Mouse (Mus musculus) heart, adult 2 months (tissue): ENCODE results near the gene Myadm. TPM values are rescaled to one million over a fixed set of nuclear protein-coding genes. Genes with fewer than 3 reads are reported as not detected.

Source experiments
- DNase-seq, 2 experiments: peaks; one replicate each; pipeline ENCODE4 v3.0.0; 2021
- H3K27ac ChIP-seq: fragments of 200-600 bp; 2 replicates; pipeline ENCODE4 v1.8.1; 2022
- H3K27me3 ChIP-seq: fragments of 200-500 bp; 2 replicates; pipeline ENCODE4 v1.6.1; 2012; ENCODE audit warnings: mild to moderate bottlenecking, low read length, inconsistent platforms, mixed read lengths; ENCODE audit not compliant: control insufficient read depth, insufficient read depth
- H3K36me3 ChIP-seq: fragments of 200-500 bp; 2 replicates; pipeline ENCODE4 v1.6.1; 2012; ENCODE audit warnings: low read length, inconsistent platforms; ENCODE audit not compliant: control insufficient read depth, insufficient read depth
- H3K4me1 ChIP-seq: fragments of 200-500 bp; 2 replicates; pipeline ENCODE4 v1.6.1; 2011; ENCODE audit warnings: low read length; ENCODE audit not compliant: control insufficient read depth, insufficient read depth
- H3K4me3 ChIP-seq: fragments of 200-600 bp; 2 replicates; pipeline ENCODE4 v1.8.1; 2022
- H3K79me2 ChIP-seq: fragments of 200-500 bp; replicated peaks from 2 replicates; pipeline ENCODE4 v1.6.1; 2012; ENCODE audit warnings: mild to moderate bottlenecking, inconsistent platforms, low read length, moderate library complexity, mixed read lengths; ENCODE audit not compliant: control insufficient read depth, insufficient read depth
- H3K9ac ChIP-seq: fragments of 200-500 bp; 2 replicates; pipeline ENCODE4 v1.6.1; 2012; ENCODE audit warnings: low read depth, mild to moderate bottlenecking, control low read depth, inconsistent platforms, low read length, mixed read lengths
- CTCF ChIP-seq: fragments of 200-600 bp; IDR thresholded peaks from 2 replicates; pipeline ENCODE4 v1.8.1; 2022; ENCODE audit warnings: antibody characterized with exemption, mild to moderate bottlenecking, moderate library complexity
- EP300 ChIP-seq: fragments of 200-500 bp; IDR thresholded peaks from 2 replicates; pipeline ENCODE4 v1.6.1; 2011; ENCODE audit warnings: low read depth, low read length, control low read depth; ENCODE audit not compliant: insufficient read depth
- POLR2A ChIP-seq: fragments of 200-500 bp; IDR thresholded peaks from 2 replicates; pipeline ENCODE4 v1.6.1; 2011; ENCODE audit warnings: mild to moderate bottlenecking, low read depth, low read length, control low read depth; ENCODE audit not compliant: insufficient read depth
- WGBS: fragments of 180-500 bp; shearing (Covaris S2); methylation state at CpG from one replicate; pipeline ENCODE4 v1.1.7; 2018; 5-methylcytosine and 5-hydroxymethylcytosine counted together
- intact Hi-C: fragments of 180-260 bp; cut with DNase I; formaldehyde crosslinking; loops from one replicate; pipeline ENCODE4 v1.15.1; 2025
- polyA plus RNA-seq: library from polyadenylated mRNA; depleted of rRNA; stranded (reverse); fragments of >200 nt; gene quantifications from 2 replicates; pipeline ENCODE4 v1.2.3, GENCODE M21; 2012
- total RNA-seq, 2 experiments: library from RNA; stranded (reverse); gene quantifications; 2 replicates each; pipeline ENCODE4 v1.2.3; 2021

Myadm gene
- total and polyA plus RNA-seq, 3 experiments, result 131 to 397 (median 139) TPM

- 0% methylated on average over 14 of the region's 14 CpGs for WGBS
- H3K4me1 ChIP-seq, result peaks cover 23% of the 10 kb centered on the region
Observed at GRCm38 (mm10) chr7:3292791-3293190, 3.9 kb downstream of the Myadm start.

GRCm38 (mm10) chr7:3294794-3295193 lies 5.9 kb downstream of the Myadm start:
- peaks cover 24% of the 10 kb centered on the region for H3K4me1 ChIP-seq
- no peak overlapping the region for H3K9ac ChIP-seq
- H3K36me3 ChIP-seq, result peaks cover 54% of the 10 kb centered on the region
- DNase-seq, result no peak
- intact Hi-C loops, result loop anchor here (10.0 kb wide), 2 partner anchors 410 to 1200 kb away; partner anchors contain the start of gene Rps9
- TF ChIP-seq POLR2A (no peak), EP300 (no peak), CTCF (no peak)
- peaks cover 8% of the 10 kb centered on the region for H3K79me2 ChIP-seq
- H3K4me3 ChIP-seq, result no peak overlapping the region; the same call in 1 of the 2 replicates
- no peak overlapping the region for H3K27ac ChIP-seq
- H3K27me3 ChIP-seq, result no peaks in the 10 kb centered on the region
- WGBS, result 47% methylated on average over 1 of the region's 1 CpGs

More at GRCm38 (mm10) chr7:3292791-3293190, 3.9 kb downstream of the Myadm start:
- no peaks in the 10 kb centered on the region for H3K27me3 ChIP-seq
- peaks cover 8% of the 10 kb centered on the region for H3K79me2 ChIP-seq
- peak overlapping the region; percentile 69 for H3K9ac ChIP-seq
- TF ChIP-seq CTCF (peak; percentile 45), EP300 (peak; percentile 77; the same call in 1 of the 2 replicates), POLR2A (peak; percentile 72)
- peak overlapping the region; percentile 77 for H3K4me3 ChIP-seq
- intact Hi-C loops, result loop anchor here (1.0 to 10.0 kb wide), 3 partner anchors 16 to 1202 kb away; partner anchors contain the start of gene Rps9
- peak overlapping the region; percentile 96 for H3K27ac ChIP-seq
- DNase-seq, result peak; percentile 96 to 98
- H3K36me3 ChIP-seq, result peaks cover 38% of the 10 kb centered on the region

GRCm38 (mm10) chr7:3295321-3296110 lies 6.6 kb downstream of the Myadm start:
- H3K27ac ChIP-seq, result no peak overlapping the region; the same call in 1 of the 2 replicates
- no peak overlapping the region; the same call in 1 of the 2 replicates for H3K4me3 ChIP-seq
- peaks cover 59% of the 10 kb centered on the region for H3K36me3 ChIP-seq
- peaks cover 8% of the 10 kb centered on the region for H3K79me2 ChIP-seq
- intact Hi-C loops, result loop anchor here (10.0 kb wide), 2 partner anchors 409 to 1199 kb away; partner anchors contain the start of gene Rps9
- 40% methylated on average over 5 of the region's 5 CpGs for WGBS
- H3K4me1 ChIP-seq, result peaks cover 24% of the 10 kb centered on the region
- H3K9ac ChIP-seq, result no peak overlapping the region
- TF ChIP-seq POLR2A (no peak), CTCF (no peak), EP300 (no peak)
- DNase-seq, result no peak
- H3K27me3 ChIP-seq, result no peaks in the 10 kb centered on the region

- intact Hi-C loops, result loop anchor here (10.0 kb wide), 2 partner anchors 408 to 1198 kb away; partner anchors contain the start of gene Rps9
- no peak for DNase-seq
- peaks cover 8% of the 10 kb centered on the region for H3K79me2 ChIP-seq
- H3K27ac ChIP-seq, result no peak overlapping the region
- TF ChIP-seq POLR2A, result no peak
- no peak for TF ChIP-seq CTCF
- no peak for TF ChIP-seq EP300
- H3K36me3 ChIP-seq, result peaks cover 60% of the 10 kb centered on the region
- H3K27me3 ChIP-seq, result no peaks in the 10 kb centered on the region
- peaks cover 26% of the 10 kb centered on the region for H3K4me1 ChIP-seq
- WGBS, result 72% methylated on average over 16 of the region's 16 CpGs
- H3K9ac ChIP-seq, result no peak overlapping the region
- H3K4me3 ChIP-seq, result peak overlapping the region; percentile 12; the same call in 1 of the 2 replicates
Observed at GRCm38 (mm10) chr7:3296711-3297110, 7.8 kb downstream of the Myadm start.

- peaks cover 6% of the 10 kb centered on the region for H3K79me2 ChIP-seq
- H3K27ac ChIP-seq, result no peak overlapping the region; the same call in 1 of the 2 replicates
- 41% methylated on average over 7 of the region's 7 CpGs for WGBS
- peaks cover 3% of the 10 kb centered on the region; the same call in 1 of the 2 replicates for H3K27me3 ChIP-seq
- intact Hi-C loops, result loop anchor here (2.0 to 10.0 kb wide), 4 partner anchors 27 to 1195 kb away; partner anchors contain the start of gene Rps9
- H3K4me3 ChIP-seq, result no peak overlapping the region
- peaks cover 26% of the 10 kb centered on the region for H3K4me1 ChIP-seq
- H3K36me3 ChIP-seq, result peaks cover 47% of the 10 kb centered on the region
- H3K9ac ChIP-seq, result no peak overlapping the region
- no peak for DNase-seq
- TF ChIP-seq POLR2A (0 out of 2 replicates have a peak, but pooled peaks have one; percentile 7), EP300 (no peak), CTCF (peak; percentile 72)
Observed at GRCm38 (mm10) chr7:3299941-3300617, 11.2 kb downstream of the Myadm start.
